Mouse (Mus musculus) cerebellum, postnatal 10 days (tissue): ENCODE data around the gene Nxpe4.

ENCODE experiments used
- DNase-seq, 2 experiments: peaks; one replicate each; pipeline ENCODE4 v3.0.0; 2021; ENCODE audit warnings: mixed read lengths in 2 of 2

Nxpe4 gene

GRCm38 (mm10) chr9:48338783-48339455 lies 177.1 kb downstream of the Nxpe4 start:
- no peak for DNase-seq

GRCm38 (mm10) chr9:48339563-48339962 lies 177.7 kb downstream of the Nxpe4 start:
- peak in 1 of 2 experiments; percentile 15 for DNase-seq

DNA sequence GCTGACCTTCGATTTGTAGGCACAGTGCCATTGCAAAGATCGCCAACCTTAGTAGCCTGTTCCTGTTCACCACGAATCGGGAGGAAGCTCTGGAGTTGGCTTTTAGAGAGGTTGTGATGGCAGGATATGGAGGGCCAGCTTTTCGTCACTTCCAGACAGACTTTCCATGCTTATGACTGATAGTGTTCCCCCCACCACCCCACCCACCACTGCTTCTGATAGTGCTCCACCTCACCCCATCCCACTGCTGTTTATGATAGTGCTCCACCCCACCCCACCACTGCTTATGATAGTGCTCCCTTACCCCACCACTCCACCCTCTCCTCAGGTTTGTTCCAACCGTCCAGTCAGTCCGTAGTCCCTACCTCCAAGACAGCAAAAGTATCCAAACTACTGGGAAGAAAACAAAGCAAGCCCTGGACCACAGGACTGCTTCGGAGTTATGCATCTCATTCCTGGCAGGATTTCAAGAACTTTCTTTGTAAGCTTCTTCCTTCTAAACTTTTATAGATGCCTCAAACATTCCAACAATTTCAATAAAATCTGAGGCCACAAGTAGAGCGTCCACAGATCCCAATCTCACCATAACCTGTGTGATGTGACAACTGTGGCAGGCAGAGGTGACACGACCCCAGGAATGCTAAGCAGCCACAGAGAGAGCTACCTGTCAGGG lies 179.0 kb downstream of the Nxpe4 start:
- DNase-seq = no peak

- DNase-seq = no peak
Measured at GRCm38 (mm10) chr9:48345456-48345855, 183.6 kb downstream of the Nxpe4 start.

GRCm38 (mm10) chr9:48345866-48346265 lies 184.0 kb downstream of the Nxpe4 start:
- DNase-seq = no peak

DNA sequence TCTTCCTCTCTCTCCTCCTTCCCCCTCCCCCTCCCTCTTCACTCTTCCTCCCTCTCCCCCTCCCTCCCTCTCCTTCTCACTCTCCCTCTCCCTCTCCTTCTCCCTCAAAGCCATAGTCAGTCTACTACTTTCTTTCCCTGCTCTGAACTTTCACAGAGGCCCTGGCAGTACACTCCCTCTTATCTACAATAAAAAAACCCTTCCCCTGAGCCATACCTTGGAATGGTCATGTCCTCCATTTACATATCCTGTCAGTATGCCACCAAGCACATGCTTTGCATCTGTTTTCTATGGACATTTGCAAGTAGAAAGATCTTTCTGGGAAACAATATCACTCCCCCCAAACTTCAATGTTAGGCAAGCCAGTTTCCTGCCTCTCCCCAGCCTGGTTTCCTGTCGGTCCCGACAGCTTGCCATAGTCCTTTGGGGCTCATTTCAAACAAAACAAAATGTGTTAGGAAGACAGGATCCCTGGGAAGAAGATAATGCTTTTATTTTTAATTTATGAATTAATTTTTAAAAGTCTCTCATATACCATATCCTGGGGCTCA lies 191.4 kb downstream of the Nxpe4 start, which contains the start of gene Nxpe2:
Gene Nxpe2 (minus strand): TSS at position 307 of the 551 bp plus-strand sequence.
- DNase-seq = no peak

GRCm38 (mm10) chr9:48354122-48354521 lies 192.3 kb downstream of the Nxpe4 start:
- DNase-seq = no peak

GRCm38 (mm10) chr9:48354793-48355192 lies 193.0 kb downstream of the Nxpe4 start:
- peak; percentile 89 to 90 for DNase-seq

- no peak for DNase-seq
Measured at GRCm38 (mm10) chr9:48357097-48357496, 195.3 kb downstream of the Nxpe4 start.

- peak; percentile 13 for DNase-seq
Measured at GRCm38 (mm10) chr9:48360826-48361225, 199.0 kb downstream of the Nxpe4 start.

DNA sequence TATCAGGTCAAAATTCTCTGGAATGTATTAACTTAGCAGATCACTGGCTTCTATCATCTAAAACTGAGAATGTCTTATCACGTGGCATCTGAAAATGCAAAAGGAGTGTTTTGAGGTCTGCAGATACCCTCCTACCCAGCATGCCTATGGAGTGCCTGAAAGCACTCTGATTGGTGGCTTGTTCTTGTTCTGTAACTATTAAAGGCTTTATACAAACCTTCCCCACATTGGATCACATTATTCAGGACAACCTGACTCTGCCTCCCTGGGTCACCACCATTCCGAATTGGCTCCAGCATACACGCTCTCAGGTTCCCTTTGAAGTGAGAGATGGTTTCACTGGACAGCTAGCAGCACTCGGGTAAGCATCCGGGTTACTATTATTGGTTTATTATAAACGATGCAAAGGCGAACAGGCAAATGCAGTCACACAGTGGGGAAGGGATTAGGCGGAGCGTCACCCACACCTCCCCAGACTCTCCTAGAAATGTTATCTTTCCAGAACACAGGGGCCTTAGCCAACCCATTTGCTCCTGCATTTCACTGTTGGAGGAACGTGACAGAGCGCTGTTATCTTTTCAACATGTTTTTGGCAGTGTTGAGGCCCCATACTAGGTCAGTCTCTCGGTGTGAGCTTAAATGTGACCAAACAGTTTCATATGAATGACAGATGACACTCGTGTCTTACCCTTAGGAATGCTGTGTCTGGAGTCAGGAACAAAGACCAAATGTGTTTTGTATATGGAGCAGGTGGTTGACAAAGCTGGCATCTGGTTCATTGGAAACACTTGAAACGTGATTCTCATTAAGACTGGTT lies 200.2 kb downstream of the Nxpe4 start:
- peak in 1 of 2 experiments; percentile 9 for DNase-seq

DNA sequence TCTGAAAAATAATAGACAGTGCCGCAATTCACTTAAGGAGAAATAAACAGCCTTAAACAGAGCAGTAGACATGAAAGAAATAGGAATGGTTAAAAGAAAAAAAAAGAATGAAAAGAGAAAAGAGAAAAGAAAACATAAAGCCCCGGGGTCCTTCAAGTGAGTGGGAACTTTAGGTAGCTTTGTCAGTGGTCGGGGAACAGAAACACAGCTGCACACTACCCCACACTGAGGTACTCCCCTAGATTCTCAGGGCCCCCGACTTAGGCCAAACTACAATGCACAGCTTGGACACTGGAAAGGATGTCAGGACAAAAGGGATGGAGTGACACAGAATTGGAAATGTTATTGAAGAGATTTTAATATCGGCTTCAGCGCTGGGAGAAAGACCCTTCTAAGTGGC lies 200.9 kb downstream of the Nxpe4 start:
- DNase-seq = no peak

DNA sequence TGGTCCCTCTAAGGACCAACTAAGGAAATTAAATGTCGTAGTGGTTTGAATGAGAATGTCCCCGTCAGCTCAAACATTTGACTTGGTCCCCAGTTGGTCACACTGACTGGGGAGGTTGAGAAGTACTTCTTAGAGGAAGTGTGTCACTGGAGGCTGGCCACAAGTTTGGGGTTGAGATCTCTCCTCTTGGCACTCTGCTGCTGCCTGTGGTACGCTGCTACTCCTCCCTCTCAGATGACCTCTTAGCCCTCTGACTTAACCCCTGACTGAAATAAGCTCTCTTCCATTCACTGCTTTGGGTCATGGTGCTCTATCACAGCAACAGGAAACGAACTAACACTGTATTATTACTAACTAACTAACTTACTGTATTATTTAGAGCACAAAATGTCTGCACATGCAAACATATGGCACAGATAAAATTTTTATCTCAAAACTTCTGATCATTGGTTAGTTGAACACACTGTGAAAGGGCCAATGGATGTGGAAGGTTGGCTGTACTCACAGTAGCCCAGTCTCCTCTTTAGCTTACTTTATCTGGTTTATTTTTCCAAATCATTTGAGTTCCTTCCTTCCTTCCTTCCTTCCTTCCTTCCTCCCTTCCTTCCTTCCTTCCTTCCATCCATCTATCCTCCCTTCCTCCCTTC lies 211.5 kb downstream of the Nxpe4 start:
- no peak for DNase-seq

DNA sequence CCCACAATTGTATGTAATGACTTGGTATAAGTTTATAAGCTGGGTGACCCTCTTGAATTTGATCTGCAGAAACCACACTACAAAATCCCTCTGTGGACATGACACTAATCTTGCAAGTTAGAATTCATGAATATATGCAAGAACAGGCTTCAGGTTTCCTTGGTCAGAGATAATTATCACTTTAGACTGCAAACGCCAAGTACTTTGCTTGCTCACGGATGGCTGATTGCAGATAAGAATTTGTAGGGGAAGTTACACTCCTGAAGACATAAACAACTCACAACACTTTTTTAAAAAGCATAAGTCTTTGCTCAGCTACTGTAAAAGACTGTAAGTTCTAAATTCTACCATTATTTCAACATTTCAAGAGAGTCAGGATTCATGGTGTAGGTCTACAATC lies 212.5 kb downstream of the Nxpe4 start:
- no peak for DNase-seq

DNA sequence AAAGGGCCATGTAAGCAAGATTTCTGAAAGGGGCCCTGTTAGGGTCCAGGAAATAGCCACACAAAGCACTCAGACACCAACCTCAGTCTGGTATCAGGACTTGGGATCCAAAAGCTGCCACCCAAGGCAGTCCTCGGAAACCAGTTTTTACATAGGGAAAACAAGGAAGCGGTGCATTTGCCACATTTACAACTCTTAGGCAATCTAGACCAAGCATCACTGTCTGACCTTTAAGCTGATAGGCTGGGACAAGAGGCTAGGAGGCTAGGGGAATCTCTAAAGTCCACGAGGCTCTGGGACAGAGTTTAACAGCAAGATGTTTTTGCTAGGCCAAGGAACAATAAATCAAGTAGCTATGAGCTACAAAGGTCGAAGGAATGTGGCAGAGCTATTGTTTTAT lies 226.6 kb downstream of the Nxpe4 start:
- no peak for DNase-seq

DNA sequence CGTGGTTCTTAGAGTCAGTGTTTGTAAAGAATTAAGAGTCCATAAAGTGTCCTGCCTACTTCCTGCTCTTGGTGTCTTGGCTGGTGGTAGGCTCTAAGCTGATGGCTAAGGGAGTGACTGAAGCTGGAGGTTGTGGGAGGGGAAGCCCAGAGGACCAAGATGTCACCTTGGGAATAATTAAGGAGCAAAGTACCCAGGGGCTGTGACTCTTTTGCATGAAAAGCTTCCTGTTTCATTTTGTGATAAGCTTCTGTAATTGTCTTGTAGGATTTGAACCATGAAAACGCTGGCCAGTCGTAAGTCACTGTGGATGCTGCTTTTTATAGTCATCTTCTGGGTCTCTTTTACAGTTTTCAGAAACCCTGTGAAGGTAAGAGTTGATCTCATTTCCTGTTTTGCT lies 228.2 kb downstream of the Nxpe4 start:
- no peak for DNase-seq

- DNase-seq = no peak
Measured at GRCm38 (mm10) chr9:48403590-48404209, 241.9 kb downstream of the Nxpe4 start.

GRCm38 (mm10) chr9:48404687-48405086 lies 242.9 kb downstream of the Nxpe4 start:
- DNase-seq = no peak

GRCm38 (mm10) chr9:48407549-48408327 lies 245.9 kb downstream of the Nxpe4 start:
- peak in 1 of 2 experiments; percentile 3 for DNase-seq

- no peak for DNase-seq
Measured at GRCm38 (mm10) chr9:48410217-48411035, 248.6 kb downstream of the Nxpe4 start.
